Mouse (Mus musculus) lung, postnatal 0 days (tissue): ENCODE results near the gene C1ql1. TPM values are rescaled to one million over a fixed set of nuclear protein-coding genes. Genes with fewer than 3 reads are reported as not detected.

Experiments
- ATAC-seq: fragments of 200-750 bp; cut with Nextera tagmentation; 2 replicates; pipeline ENCODE4 v1.8.0; 2017; ENCODE audit warnings: moderate library complexity
- DNase-seq: peaks from one replicate; pipeline ENCODE4 v3.0.0-alpha.2; 2016; ENCODE audit warnings: low spot score
- H3K27ac ChIP-seq: fragments of 300-500 bp; sonication (generic); 2 replicates; pipeline ENCODE4 v1.5.1; 2014; ENCODE audit warnings: antibody characterized with exemption, mild to moderate bottlenecking, low read length, mixed read lengths
- H3K27me3 ChIP-seq: fragments of 300-500 bp; sonication (generic); replicated peaks from 2 replicates; pipeline ENCODE4 v1.6.1; 2014; ENCODE audit warnings: low read length, mixed read lengths; ENCODE audit not compliant: insufficient read depth
- H3K36me3 ChIP-seq: fragments of 300-500 bp; sonication (generic); 2 replicates; pipeline ENCODE4 v1.6.1; 2014; ENCODE audit warnings: low read length, mixed read lengths; ENCODE audit not compliant: insufficient read depth
- H3K4me1 ChIP-seq: fragments of 300-500 bp; sonication (generic); 2 replicates; pipeline ENCODE4 v1.6.1; 2014; ENCODE audit warnings: antibody characterized with exemption, low read depth, low read length, mixed read lengths; ENCODE audit not compliant: insufficient read depth
- H3K4me2 ChIP-seq: fragments of 300-500 bp; sonication (generic); replicated peaks from 2 replicates; pipeline ENCODE4 v1.6.1; 2014; ENCODE audit warnings: low read depth, mild to moderate bottlenecking, low read length, moderate library complexity, mixed read lengths
- H3K4me3 ChIP-seq: fragments of 300-500 bp; sonication (generic); 2 replicates; pipeline ENCODE4 v1.5.1; 2014; ENCODE audit warnings: low read depth, low read length
- H3K9ac ChIP-seq: fragments of 300-500 bp; sonication (generic); replicated peaks from 2 replicates; pipeline ENCODE4 v1.6.1; 2014; ENCODE audit warnings: low read depth, mild to moderate bottlenecking
- H3K9me3 ChIP-seq: fragments of 300-500 bp; sonication (generic); 2 replicates; pipeline ENCODE4 v1.6.1; 2016; ENCODE audit warnings: low read length, mixed read lengths
- CTCF ChIP-seq: IDR thresholded peaks from 2 replicates; pipeline ENCODE4 v1.5.1; 2016; ENCODE audit warnings: antibody characterized with exemption, mild to moderate bottlenecking
- EP300 ChIP-seq: IDR thresholded peaks from 2 replicates; pipeline ENCODE4 v1.6.1; 2016; ENCODE audit warnings: antibody characterized with exemption, mild to moderate bottlenecking, control low read depth
- WGBS: fragments of 180-500 bp; shearing (Covaris S2); extraction: QIAGEN DNeasy Blood & Tissue Kit; methylation state at CpG from one replicate; pipeline ENCODE4 v1.1.7; 2014; 5-methylcytosine and 5-hydroxymethylcytosine counted together
- polyA plus RNA-seq: library from polyadenylated mRNA; unstranded; fragments of >200 nt; fragmentation: Nextera tagmentation; extraction: Ambion mirVana; gene quantifications from 2 replicates; pipeline ENCODE4 v1.2.1, GENCODE M21; 2015

The C1ql1 gene
- polyA plus RNA-seq, 1 experiment from 2014 or later: 0.31 TPM

DNA sequence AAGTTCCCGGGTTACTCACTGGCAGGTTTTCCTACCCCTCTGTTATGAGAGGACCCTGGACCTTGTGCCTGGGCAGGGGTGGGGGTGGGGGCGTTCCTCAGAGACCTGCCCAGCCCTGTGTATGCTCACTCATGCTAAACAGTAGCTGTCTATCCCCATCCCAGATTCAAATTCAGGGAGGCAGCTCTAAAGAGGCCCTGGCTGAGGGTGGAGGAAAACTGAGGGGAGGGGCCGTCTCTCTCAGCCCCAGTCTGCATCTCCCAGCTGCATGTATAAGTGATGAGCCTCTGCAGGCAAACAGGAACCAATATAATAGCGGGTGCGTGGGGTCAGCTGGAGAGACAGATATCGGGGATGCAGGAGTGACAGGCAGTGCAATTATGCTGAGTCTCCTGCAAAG lies 6.4 kb upstream of the C1ql1 start:
- no peak for TF ChIP-seq EP300
- TF ChIP-seq CTCF: no peak
- no peak for ATAC-seq
- H3K4me2 ChIP-seq: no peak overlapping the region

DNA sequence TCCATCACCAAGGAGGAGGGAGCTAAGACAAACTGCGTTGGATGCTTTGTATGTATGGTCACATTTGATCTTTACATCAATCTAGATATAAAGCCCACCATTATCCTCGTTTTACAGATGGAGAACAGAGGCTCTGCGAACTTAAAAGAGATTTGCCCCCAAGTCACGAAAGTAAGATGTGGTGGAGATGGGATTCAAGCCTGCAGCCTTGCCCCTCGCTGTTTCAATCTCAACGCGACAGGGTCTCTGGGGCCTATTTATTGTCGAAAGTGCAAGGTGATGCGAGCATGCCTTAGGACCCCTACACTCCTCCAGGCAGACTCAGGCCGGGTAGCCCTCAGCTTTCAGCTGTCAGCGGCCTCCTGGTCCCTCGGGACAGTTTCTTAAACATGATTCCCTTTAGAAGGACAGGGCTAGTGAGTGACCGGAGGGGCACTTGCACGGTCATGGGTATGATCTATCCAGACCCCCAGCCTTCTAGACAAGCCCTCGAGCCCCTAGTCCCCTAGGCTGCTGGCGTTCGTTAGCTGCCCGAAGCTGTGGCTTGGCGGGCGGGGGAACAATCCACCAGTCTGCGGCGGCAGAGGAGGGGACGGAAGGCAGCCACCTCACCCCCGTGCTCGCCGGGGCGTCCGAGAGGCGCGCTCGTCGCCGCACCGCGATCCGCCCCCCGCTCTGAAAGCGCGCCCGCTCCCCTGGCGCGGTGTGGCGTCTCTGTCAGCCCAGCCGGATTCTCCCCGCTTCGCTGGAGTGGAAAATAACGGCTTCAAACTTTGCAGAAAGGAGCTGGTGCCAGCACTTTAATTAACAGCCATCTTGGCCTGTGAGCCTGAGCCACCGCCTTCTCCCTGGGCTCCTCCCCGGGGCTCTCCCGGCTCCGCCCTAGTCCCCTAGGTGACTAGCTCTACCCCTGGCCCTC lies 1.8 kb upstream of the C1ql1 start:
- H3K4me2 ChIP-seq: peak overlapping the region; percentile 79
- no peaks in the 10 kb centered on the region for H3K9me3 ChIP-seq
- H3K27me3 ChIP-seq: peaks cover 60% of the 10 kb centered on the region
- H3K4me3 ChIP-seq: peak overlapping the region; percentile 43
- H3K9ac ChIP-seq: no peak overlapping the region
- ATAC-seq (peak; percentile 33; the same call in 1 of the 2 replicates), DNase-seq (peak; percentile 49)
- no peaks in the 10 kb centered on the region for H3K36me3 ChIP-seq
- peaks cover 6% of the 10 kb centered on the region for H3K4me1 ChIP-seq
- TF ChIP-seq EP300 (no peak), CTCF (no peak)
- no peak overlapping the region for H3K27ac ChIP-seq
- 4% methylated on average over 49 of the region's 51 CpGs for WGBS

More for the DNA sequence above, 6.4 kb upstream of the C1ql1 start:
- WGBS: 39% methylated on average over 6 of the region's 6 CpGs
- no peak overlapping the region for H3K4me3 ChIP-seq
- H3K36me3 ChIP-seq: no peaks in the 10 kb centered on the region
- no peak for DNase-seq
- no peaks in the 10 kb centered on the region for H3K9me3 ChIP-seq
- H3K27me3 ChIP-seq: peaks cover 29% of the 10 kb centered on the region
- H3K9ac ChIP-seq: no peak overlapping the region
- no peaks in the 10 kb centered on the region; the same call in 1 of the 2 replicates for H3K4me1 ChIP-seq
- no peak overlapping the region for H3K27ac ChIP-seq

DNA sequence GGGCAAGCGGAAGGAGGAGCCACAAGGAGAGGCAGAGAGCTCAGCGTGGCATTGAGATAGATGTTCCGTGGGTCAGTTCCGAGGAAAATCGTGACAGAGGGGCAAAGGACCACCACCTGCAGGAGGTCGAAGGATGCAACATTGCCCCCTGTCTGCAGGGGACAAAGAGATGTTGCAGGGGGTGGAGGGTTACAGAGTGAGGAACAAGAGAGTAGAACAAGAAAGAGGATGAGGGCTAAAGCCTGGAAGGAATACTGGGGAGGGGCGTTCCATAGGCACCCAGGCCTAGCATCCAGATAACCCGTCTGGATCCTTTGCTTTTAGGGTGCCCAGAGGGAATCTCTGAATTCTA lies 480 bp upstream of the C1ql1 start:
- ATAC-seq: no peak
- TF ChIP-seq EP300: no peak
- peak; percentile 39 for TF ChIP-seq CTCF

DNA sequence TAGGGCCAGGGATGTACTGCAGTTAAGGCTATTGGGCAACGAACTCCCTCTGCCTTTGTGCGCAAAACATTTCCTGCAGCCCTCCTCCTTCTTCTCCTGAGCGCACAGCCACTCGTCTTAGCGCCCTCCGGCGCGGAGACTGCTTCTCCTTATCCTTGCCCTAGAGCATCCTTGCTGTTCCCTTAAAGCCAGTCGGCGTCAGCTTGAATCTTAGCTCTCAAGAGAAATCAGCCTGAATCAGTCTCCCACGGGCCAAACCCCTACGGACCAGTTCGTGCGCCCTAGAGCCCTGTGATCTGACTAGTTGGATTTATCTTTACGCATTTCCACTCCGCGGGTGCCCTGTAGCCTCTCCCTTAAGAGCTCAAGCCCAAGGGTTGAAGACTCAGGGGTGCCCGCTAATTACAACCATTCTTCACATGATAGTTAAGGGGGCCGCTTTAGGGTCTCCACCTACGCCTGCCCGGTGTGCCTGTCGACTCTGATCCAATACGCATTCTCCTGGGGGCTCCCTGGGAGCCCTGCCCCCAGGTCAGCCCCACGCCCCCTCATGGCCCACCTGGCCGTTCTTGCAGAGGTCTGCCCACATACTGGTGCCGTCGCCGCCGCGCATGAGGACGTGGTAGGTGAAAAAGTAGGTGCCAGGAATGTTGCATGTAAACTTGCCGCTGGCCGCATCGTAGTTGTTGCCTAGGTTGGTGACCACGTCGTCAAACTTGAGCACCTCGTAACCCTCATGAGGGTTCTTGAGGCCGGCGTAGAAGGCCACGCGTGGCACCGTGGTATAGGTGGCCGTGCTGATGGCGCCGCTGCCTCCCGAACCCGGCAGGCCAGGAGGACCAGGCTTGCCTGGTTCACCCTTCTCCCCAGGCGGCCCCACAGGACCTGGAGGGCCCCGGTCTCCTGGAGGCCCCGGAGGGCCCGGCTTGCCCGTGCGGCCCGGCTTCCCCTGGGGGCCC lies 903 bp downstream of the C1ql1 start:
- TF ChIP-seq CTCF (no peak), EP300 (no peak)
- Histone ChIP-seq H3K9ac (no peak overlapping the region), H3K4me3 (peak overlapping the region; percentile 31), H3K4me1 (peaks cover 6% of the 10 kb centered on the region), H3K4me2 (peak overlapping the region; percentile 54), H3K27ac (no peak overlapping the region), H3K9me3 (no peaks in the 10 kb centered on the region), H3K27me3 (peaks cover 58% of the 10 kb centered on the region), H3K36me3 (no peaks in the 10 kb centered on the region)
- 2% methylated on average over 54 of the region's 54 CpGs for WGBS
- DNase-seq (no peak), ATAC-seq (no peak)

More for the DNA sequence above, 480 bp upstream of the C1ql1 start:
- peaks cover 65% of the 10 kb centered on the region for H3K27me3 ChIP-seq
- H3K9me3 ChIP-seq: no peaks in the 10 kb centered on the region
- no peak overlapping the region for H3K9ac ChIP-seq
- H3K4me2 ChIP-seq: peak overlapping the region; percentile 54
- WGBS: 11% methylated on average over 8 of the region's 8 CpGs
- H3K4me1 ChIP-seq: peaks cover 6% of the 10 kb centered on the region
- H3K36me3 ChIP-seq: no peaks in the 10 kb centered on the region
- DNase-seq: no peak
- H3K27ac ChIP-seq: no peak overlapping the region
- H3K4me3 ChIP-seq: peak overlapping the region; percentile 31

DNA sequence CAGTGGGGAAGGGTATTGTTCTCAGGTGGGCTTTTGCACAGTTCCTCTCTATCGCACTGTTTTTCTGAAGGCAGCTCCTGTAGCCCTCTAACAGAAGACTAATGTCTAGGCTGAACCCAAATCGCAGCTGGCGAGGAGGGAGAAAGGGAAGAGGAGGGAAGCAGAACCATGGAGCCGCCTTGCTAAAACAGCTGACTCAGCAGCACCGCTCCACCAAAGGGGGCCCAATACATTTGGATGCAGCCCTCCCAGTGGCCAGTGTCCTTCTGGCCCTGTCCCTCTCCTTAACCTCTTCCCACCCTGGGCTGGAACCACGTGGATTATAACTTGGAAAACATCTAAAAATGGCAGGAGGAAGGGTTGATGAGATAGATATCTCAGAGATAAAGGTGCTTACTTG lies 5.3 kb downstream of the C1ql1 start:
- Histone ChIP-seq H3K36me3 (no peaks in the 10 kb centered on the region), H3K9ac (no peak overlapping the region), H3K4me1 (peaks cover 7% of the 10 kb centered on the region), H3K9me3 (no peaks in the 10 kb centered on the region), H3K27ac (no peak overlapping the region), H3K27me3 (peaks cover 28% of the 10 kb centered on the region), H3K4me2 (no peak overlapping the region), H3K4me3 (no peak overlapping the region)
- no peak for DNase-seq
- WGBS: 59% methylated on average over 6 of the region's 6 CpGs
- no peak for ATAC-seq
- TF ChIP-seq EP300 (no peak), CTCF (no peak)
